Mouse (Mus musculus): Measurements from ENCODE around the gene Ackr4. TPM values are rescaled to one million over a fixed set of nuclear protein-coding genes. Genes with fewer than 3 reads are reported as not detected.

Gene Ackr4
- total RNA-seq, 2 experiments from 2014 or later: 0.49 TPM; not detected in 1

DNA sequence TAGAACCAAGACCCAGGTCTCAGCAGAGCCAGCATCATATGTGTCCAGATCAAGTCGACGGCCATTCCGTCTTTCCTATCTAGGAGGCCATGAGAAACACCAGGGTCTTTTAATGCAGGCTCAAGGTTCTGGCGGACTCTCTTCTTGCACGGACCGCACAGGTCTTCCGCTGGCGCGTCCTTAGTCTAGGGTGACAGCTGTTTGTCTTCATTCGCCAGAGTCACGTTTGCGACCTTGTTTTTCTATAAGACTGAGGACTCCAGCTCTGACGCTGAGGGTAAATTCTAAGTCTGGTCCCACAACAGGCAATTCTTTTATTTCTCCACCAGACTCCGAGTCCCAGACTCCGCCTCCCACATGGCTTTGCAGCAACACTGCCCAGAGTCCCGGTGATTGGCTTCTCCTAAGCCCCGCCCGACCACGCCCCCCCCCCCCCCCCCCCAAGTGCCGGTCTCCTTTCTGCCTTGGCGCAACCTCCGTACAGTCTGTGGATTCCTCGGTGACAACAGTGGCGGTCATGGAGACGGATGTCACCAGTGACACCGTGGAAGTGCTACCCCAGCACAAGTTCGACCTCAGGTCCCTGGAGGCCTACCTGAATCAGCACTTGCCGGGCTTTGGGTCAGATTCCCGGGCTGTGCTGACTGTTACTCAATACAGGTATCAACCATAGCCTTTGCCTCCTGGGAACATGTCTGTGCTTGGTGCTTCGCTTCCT lies 63.3 kb downstream of the Ackr4 start, which contains the start of gene Acad11:
Acad11 (plus strand) TSS at position 134 of the 718 bp plus-strand sequence.
- peak within 1 kb of the TSS; percentile 98 for H3K27ac ChIP-seq
- peak within 1 kb of the TSS; percentile 73 for H3K4me3 ChIP-seq
- no peak for TF ChIP-seq CTCF (conservative IDR thresholded peaks at IDR 0.05)
- DNase-seq (ENCODE audit: low spot score in 2 of 2): peak; percentile 79 to 82

DNA sequence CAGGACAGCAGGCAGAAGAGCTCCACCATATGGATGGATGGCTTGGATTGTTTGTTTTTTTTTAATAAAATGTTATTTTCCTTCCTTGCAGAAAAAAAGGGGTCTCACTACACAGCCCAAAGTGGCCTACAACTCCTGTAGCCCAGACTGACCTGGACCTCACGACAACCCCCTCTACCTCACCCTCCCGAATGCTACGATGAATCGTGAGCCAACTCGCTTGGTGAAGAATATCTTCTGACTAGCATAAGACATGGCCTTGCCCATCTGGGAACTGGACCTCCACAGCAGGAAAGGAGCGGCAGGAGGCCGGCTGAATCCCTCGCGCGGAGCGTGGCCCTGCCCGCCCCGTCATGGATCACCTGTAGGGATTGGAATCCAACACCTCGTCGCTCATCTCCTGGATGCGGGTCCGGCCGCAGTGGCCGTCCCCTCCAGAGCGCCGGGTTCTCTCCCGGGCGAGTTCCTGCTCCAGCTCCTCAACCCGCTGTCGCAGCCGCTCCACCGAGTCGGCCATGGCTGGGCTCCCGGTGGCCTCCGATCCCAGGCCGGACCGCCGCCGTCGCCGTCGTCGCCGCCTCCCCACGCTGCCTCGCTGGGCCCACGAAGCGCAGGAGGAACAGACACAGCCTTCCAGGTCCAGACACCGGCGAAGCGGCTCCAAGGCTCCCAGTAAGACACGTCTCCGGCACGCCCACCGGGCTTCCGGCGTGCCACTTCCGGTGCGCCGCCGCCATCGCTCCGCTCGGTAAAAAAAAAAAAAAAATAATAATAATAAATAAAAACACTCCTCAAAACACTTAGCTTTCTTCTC lies 64.1 kb downstream of the Ackr4 start, which contains the start of gene Uba5:
Uba5 (minus strand) TSS at position 705 of the 814 bp plus-strand sequence.
- H3K27ac ChIP-seq: peak within 1 kb of the TSS; percentile 98
- TF ChIP-seq CTCF (conservative IDR thresholded peaks at IDR 0.05): no peak
- DNase-seq (ENCODE audit: low spot score in 2 of 2): peak; percentile 47 to 66
- peak within 1 kb of the TSS; percentile 73 for H3K4me3 ChIP-seq

DNA sequence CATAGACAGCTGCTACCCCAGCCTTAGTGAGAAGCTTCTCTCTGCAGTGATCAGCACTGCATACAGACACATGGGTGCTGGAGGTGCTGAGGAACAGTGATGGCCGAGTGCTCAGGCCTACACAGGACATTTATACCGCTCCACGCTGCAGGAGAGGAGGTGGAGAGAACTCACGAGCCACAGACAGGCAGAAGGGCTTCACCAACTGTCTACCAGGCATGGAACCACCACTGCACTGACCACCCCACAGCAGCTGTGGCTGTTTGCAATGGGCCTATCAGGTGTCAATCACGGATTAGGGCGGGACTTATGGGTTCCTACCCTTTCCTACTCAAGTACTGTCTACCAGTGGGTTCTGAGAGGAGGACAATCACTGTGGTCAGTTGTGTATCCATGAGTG lies 75.7 kb downstream of the Ackr4 start:
- no peak overlapping the region for H3K27ac ChIP-seq
- no peak for DNase-seq (ENCODE audit: low spot score in 2 of 2)
- no peak for TF ChIP-seq CTCF (conservative IDR thresholded peaks at IDR 0.05)
- no peak overlapping the region for H3K4me3 ChIP-seq

DNA sequence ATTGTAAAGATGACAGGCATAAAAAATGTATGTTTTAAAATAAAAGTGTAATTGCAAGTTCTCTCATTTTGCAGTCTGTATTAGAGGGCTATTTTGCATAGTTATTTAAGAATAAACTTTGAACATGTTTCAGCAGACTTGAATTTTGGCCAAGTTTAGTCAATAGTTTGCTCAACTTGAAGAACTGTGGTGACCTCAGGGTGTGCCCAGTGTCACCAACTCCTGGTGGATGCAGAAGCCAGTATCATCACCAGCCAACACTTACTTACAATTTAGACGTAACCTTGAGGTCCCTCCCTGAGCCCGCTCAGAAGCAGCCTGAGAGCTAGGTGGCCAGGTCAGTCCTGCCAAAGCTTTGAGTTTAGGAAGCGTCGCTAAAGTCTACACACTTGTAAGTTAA lies 83.1 kb downstream of the Ackr4 start:
- Histone ChIP-seq H3K4me3 (no peak overlapping the region), H3K27ac (no peak overlapping the region)
- DNase-seq (ENCODE audit: low spot score in 2 of 2): no peak
- TF ChIP-seq CTCF (conservative IDR thresholded peaks at IDR 0.05): no peak

DNA sequence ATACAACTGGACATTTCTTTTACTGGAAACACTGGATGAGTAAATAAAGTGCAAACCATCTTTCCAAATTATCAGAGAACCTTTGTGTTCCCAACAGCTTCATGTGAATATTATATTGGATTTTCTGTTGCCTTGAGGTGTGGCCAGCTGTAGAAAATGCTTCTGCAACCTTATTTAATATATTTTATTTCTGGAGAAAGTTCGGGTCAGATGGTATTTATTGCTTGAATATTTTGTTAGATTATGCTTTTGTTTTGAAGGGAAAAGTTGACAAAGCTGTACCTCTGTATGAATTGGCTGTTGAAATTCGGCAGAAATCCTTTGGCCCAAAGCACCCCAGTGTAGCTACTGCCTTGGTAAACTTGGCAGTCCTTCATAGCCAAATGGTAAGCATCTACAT lies 86.4 kb downstream of the Ackr4 start, which contains the start of gene Gm28305:
Gm28305 (plus strand) TSS at position 301 of the 400 bp plus-strand sequence.
- no peak within 1 kb of the TSS for H3K27ac ChIP-seq
- TF ChIP-seq CTCF (conservative IDR thresholded peaks at IDR 0.05): no peak
- no peak within 1 kb of the TSS for H3K4me3 ChIP-seq
- no peak for DNase-seq (ENCODE audit: low spot score in 2 of 2)

DNA sequence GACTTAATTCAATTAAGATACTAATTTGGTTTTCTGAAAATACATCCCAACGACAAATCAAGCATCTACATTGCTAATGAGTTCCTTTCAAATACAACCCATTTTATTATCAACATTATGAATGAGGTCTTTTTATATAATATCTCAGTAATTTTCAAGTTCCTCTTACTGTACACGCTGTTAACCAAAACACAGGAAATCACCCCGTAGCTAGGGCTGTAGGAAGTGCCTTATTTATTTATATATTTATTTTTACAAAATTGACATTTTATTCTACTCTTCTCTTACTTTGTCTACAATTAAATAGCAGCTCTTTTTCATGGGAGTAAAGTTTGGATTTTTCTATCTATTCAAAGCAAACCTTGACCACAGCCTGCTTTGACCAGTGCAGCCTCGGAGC lies 87.0 kb downstream of the Ackr4 start:
- DNase-seq (ENCODE audit: low spot score in 2 of 2): no peak
- Histone ChIP-seq H3K27ac (no peak overlapping the region), H3K4me3 (no peak overlapping the region)
- no peak for TF ChIP-seq CTCF (conservative IDR thresholded peaks at IDR 0.05)

DNA sequence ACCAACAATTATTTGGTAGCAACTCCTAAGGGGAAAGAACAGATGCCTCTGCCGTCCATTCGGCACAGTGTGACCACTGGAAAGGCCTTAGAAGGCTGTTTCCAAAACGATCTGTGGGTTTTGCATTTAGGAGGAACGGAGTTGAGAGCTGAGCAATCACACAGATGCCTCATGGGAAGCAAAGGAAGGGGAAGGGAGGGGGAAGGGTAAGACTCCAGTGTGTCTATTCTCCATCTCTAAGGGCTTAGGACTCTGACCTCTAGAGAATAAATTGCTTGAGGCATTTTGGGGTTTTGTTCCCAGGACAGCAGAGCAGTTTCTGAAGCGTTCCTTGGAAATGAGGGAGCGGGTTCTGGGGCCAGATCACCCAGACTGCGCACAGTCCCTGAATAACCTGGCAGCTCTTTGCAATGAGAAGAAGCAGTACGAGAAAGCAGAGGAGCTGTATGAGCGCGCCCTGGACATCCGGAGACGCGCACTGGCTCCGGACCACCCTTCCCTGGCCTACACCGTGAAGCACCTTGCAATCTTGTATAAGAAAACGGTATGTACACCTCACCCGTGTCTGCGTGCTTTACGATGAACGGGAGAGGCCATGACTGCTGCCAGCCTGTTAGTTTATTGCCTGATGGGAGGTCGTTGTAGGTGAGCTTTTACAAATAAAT lies 87.6 kb downstream of the Ackr4 start:
- no peak for DNase-seq (ENCODE audit: low spot score in 2 of 2)
- H3K27ac ChIP-seq: no peak overlapping the region
- H3K4me3 ChIP-seq: no peak overlapping the region
- TF ChIP-seq CTCF (conservative IDR thresholded peaks at IDR 0.05): no peak

DNA sequence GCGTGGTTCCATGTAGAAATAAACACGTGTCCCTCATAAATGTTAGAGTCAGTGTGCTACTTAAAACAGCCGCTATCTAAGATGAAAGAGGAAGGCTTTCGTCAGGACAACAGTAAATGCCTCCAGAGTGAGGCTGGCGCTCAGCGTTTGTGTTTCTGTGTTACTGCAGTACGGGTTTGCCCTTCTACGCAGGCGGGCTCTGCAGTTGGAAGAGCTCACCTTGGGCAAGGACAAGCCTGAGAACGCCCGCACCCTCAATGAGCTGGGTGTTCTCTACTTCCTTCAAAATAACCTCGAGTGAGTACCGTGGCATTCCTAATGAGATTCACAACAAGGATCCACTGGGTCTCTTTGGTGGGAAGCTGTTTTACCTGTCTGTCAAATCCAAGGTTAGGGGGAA lies 88.5 kb downstream of the Ackr4 start:
- no peak for TF ChIP-seq CTCF (conservative IDR thresholded peaks at IDR 0.05)
- Histone ChIP-seq H3K27ac (no peak overlapping the region), H3K4me3 (no peak overlapping the region)
- DNase-seq (ENCODE audit: low spot score in 2 of 2): no peak

DNA sequence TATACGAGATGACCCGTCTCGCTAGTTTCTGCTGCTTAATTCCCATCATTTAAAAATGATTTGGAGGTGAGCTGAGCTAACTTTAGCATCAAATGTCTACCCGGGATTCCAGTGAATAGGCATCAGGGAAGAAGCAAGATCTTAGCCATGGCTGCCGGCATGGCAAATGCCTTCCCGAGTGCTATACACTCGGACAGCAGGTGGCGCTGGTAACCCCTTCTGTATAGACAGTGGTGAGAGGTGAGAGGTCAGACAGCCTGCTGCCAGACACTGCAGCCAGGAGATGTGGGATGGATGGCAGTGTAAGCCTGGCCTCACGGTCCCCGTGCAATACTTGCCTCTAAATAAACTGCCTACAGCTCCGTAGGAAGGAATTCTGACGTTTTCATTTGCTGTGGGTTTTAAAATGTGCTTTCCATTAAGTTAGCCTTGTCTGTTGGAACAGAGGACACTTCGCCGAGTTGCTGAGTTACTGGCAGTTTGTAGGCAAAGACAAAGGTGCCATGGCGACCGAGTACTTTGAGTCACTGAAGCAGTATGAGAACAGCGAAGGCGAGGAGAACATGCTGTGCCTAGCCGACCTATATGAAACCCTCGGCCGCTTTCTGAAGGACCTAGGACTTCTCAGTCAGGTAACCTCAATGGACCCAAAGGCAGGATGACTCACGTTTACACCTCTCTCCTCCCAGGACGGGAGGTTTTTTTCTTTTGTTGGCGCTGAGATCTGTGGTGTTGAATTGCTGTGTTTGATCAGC lies 91.3 kb downstream of the Ackr4 start:
- peak; percentile 90 for TF ChIP-seq CTCF (conservative IDR thresholded peaks at IDR 0.05)
- Histone ChIP-seq H3K27ac (no peak overlapping the region), H3K4me3 (no peak overlapping the region)
- DNase-seq (ENCODE audit: low spot score in 2 of 2): peak; percentile 51 to 80

DNA sequence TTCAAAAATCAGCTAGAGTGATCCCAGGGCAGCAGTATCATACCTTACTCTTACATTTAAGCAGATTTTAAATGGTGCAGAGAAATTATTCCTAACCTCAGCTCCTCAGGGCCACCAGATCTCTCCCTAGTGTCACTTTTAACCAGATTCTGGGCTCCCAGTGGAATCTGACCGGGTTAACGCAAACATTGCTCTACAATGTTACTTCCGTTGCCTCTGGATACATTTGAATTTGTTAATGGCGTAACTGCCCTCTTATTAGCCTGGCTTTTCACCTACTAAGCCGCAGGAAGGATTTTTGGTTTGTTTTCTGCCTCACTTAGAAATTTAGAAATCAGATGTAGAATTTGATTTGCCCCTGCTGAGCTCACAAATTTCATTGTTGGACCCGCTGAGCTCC lies 92.0 kb downstream of the Ackr4 start:
- Histone ChIP-seq H3K4me3 (no peak overlapping the region), H3K27ac (no peak overlapping the region)
- DNase-seq (ENCODE audit: low spot score in 2 of 2): no peak
- no peak for TF ChIP-seq CTCF (conservative IDR thresholded peaks at IDR 0.05)

DNA sequence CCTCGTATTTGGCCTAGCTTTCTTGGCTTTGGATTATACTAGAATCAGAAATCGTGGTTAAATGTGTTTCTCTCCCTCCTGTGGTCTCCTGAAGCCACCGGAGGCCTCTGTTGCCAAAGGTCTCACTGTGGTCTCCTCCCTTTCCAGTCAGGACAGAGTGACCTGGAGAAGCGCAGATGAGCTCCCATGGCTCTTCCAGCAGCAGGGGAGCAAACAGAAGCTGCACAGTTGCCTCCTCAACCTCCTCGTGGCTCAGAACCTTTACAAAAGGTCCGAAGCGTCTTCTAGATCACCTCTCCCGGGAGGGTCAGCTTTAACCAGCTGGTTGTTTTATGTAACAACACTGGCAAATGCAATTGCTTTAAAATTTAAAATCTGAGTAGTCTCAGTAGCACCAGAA lies 92.5 kb downstream of the Ackr4 start:
- no peak for TF ChIP-seq CTCF (conservative IDR thresholded peaks at IDR 0.05)
- H3K4me3 ChIP-seq: no peak overlapping the region
- no peak overlapping the region for H3K27ac ChIP-seq
- DNase-seq (ENCODE audit: low spot score in 2 of 2): no peak

Other genes starting within 250 kb of the Ackr4 start
- gene Nphp3, start 124.4 kb downstream of the Ackr4 start, total RNA-seq (2021): 1 to 10 TPM; 7.1 to 7.5 TPM
- not detected for gene Gm28305, start 86.3 kb downstream of the Ackr4 start, total RNA-seq (2021)
- 10 to 100 TPM; 40.3 to 42.7 TPM for gene Uba5, start 63.8 kb downstream of the Ackr4 start, total RNA-seq (2021)
- gene Acad11, start 63.6 kb downstream of the Ackr4 start, total RNA-seq (2021): 10 to 100 TPM; 22.4 to 24.8 TPM
- gene Dnajc13, start 136.0 kb upstream of the Ackr4 start, total RNA-seq (2021): 10 to 100 TPM; 58.0 to 61.0 TPM
- under 1 TPM in 1 of 2 experiments, not detected in 1; 0.76 TPM for gene Acpp, start 210.8 kb upstream of the Ackr4 start, total RNA-seq (2021)

Data from layer of hippocampus, adult 2 months (tissue).